Comparison of ENCODE assay signal across 7 mouse cellular contexts in the genomic region with DNA sequence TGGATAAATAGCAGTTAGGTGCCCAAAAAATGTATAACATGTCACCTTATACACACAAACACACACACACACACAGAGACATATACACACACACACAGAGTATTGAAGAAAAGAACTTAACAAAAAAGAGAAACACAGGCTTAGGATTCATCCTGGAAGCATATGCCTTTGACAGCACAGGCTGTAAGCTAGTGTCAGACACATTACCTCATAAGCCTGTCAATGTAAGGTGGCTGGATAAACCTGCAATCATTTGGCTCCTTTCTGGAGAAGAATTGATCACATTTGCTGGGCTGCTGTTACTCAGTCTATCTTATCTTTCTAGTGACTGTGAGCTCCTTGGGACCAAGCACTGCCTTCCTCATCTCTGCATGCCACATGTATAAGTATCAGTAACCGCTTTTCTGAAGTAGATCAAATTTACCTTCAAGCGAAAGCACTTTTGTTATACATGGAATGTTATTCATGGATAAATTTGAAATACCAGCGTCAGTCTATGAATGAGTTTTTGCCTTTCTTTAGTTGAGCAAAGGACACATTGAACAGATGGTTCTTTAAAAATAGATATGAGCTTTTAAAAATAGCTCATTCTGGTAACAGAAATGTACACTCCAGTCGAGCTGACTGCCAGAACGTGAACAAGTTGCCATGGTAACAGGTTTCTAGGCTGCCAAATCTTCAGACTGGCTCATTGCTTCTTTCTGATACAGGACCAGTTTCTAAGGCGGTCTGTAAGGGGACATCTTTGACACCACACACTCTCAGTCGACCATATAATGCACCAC. TPM values are rescaled to one million over a fixed set of nuclear protein-coding genes. Genes with fewer than 3 reads are reported as not detected.
DNase-seq lines count a peak whose midpoint lies in the region; ATAC-seq and TF ChIP-seq lines count a peak whose summit lies in the region.

No protein-coding gene starts in this region.

- H3K9me3 ChIP-seq in stomach, embryonic 16.5 days (replicated peaks; ENCODE audit: control insufficient read depth, low read length), result no peaks in the 10 kb centered on the region
- H3K9me3 ChIP-seq in stomach, postnatal 0 days (ENCODE audit: control insufficient read depth, low read length), result no peaks in the 10 kb centered on the region
- H3K9me3 ChIP-seq in neural tube, embryonic 15.5 days (replicated peaks), result no peaks in the 10 kb centered on the region
- no peaks in the 10 kb centered on the region for H3K9me3 ChIP-seq in kidney, embryonic 16.5 days (ENCODE audit: low read length)

- no peak for TF ChIP-seq CTCF in stomach, postnatal 0 days (IDR thresholded peaks at IDR 0.05; ENCODE audit: low read depth)

- 35% methylated on average over 7 of the region's 7 CpGs for WGBS in stomach, embryonic 16.5 days
- 40% methylated on average over 7 of the region's 7 CpGs for WGBS in stomach, postnatal 0 days
- 31% methylated on average over 7 of the region's 7 CpGs for WGBS in neural tube, embryonic 15.5 days
- WGBS in kidney, embryonic 16.5 days, result 55% methylated on average over 7 of the region's 7 CpGs

- H3K4me3 ChIP-seq in stomach, embryonic 16.5 days (replicated peaks; ENCODE audit: low read length), result no peak overlapping the region
- H3K4me3 ChIP-seq in stomach, postnatal 0 days (ENCODE audit: low read depth, low read length), result no peak overlapping the region
- H3K4me3 ChIP-seq in neural tube, embryonic 15.5 days (replicated peaks), result no peak overlapping the region
- no peak overlapping the region for H3K4me3 ChIP-seq in kidney, embryonic 16.5 days (ENCODE audit: low read length)

- no peak for DNase-seq in stomach, postnatal 0 days (ENCODE audit: low spot score)
- DNase-seq in embryo, embryonic 11 days, result peak; percentile 33
- peak; percentile 81 to 88 for DNase-seq in layer of hippocampus, adult 18-20 months (ENCODE audit: low spot score in 2 of 2)

- H3K36me3 ChIP-seq in stomach, embryonic 16.5 days (ENCODE audit: control insufficient read depth, insufficient read depth, low read length), result 0 out of 2 replicates have a peak, but pooled peaks cover 3% of the 10 kb centered on the region
- H3K36me3 ChIP-seq in stomach, postnatal 0 days (ENCODE audit: control insufficient read depth, insufficient read depth, low read length), result peaks cover 4% of the 10 kb centered on the region; the same call in 1 of the 2 replicates
- no peaks in the 10 kb centered on the region for H3K36me3 ChIP-seq in neural tube, embryonic 15.5 days
- H3K36me3 ChIP-seq in kidney, embryonic 16.5 days (ENCODE audit: insufficient read depth, low read length), result no peaks in the 10 kb centered on the region

- H3K4me1 ChIP-seq in stomach, embryonic 16.5 days (ENCODE audit: control insufficient read depth, insufficient read depth, low read length), result 0 out of 2 replicates have a peak, but pooled peaks cover 4% of the 10 kb centered on the region
- no peaks in the 10 kb centered on the region for H3K4me1 ChIP-seq in stomach, postnatal 0 days (replicated peaks; ENCODE audit: control insufficient read depth, insufficient read depth)
- peaks cover 11% of the 10 kb centered on the region for H3K4me1 ChIP-seq in neural tube, embryonic 15.5 days
- no peaks in the 10 kb centered on the region for H3K4me1 ChIP-seq in kidney, embryonic 16.5 days (ENCODE audit: insufficient read depth, low read length)

- no peak for TF ChIP-seq EP300 in stomach, postnatal 0 days (optimal IDR thresholded peaks at IDR 0.05)

- no peaks in the 10 kb centered on the region for H3K27me3 ChIP-seq in stomach, embryonic 16.5 days (ENCODE audit: control insufficient read depth, insufficient read depth, low read length)
- no peaks in the 10 kb centered on the region for H3K27me3 ChIP-seq in stomach, postnatal 0 days (ENCODE audit: control insufficient read depth, insufficient read depth, low read length)
- H3K27me3 ChIP-seq in neural tube, embryonic 15.5 days (replicated peaks), result no peaks in the 10 kb centered on the region
- H3K27me3 ChIP-seq in kidney, embryonic 16.5 days (ENCODE audit: insufficient read depth, low read length), result no peaks in the 10 kb centered on the region

- no peak overlapping the region for H3K4me2 ChIP-seq in stomach, embryonic 16.5 days (ENCODE audit: low read depth, low read length)
- H3K4me2 ChIP-seq in stomach, postnatal 0 days (replicated peaks; ENCODE audit: low read depth), result no peak overlapping the region
- H3K4me2 ChIP-seq in neural tube, embryonic 15.5 days, result peak overlapping the region; percentile 36
- H3K4me2 ChIP-seq in kidney, embryonic 16.5 days (replicated peaks; ENCODE audit: low read depth, low read length), result no peak overlapping the region

- no peak for ATAC-seq in stomach, embryonic 16.5 days (ENCODE audit: insufficient read depth, low FRiP score)
- ATAC-seq in stomach, postnatal 0 days (ENCODE audit: low FRiP score, low TSS enrichment), result no peak
- ATAC-seq in neural tube, embryonic 15.5 days (ENCODE audit: low FRiP score), result peak; percentile 82
- no peak for ATAC-seq in kidney, embryonic 16.5 days (ENCODE audit: low FRiP score, low TSS enrichment)
- ATAC-seq in monocyte, adult 5-6 weeks (replicated peaks; ENCODE audit: insufficient number of reproducible peaks, low FRiP score, low TSS enrichment, poor library complexity, severe bottlenecking), result no peak

- H3K9ac ChIP-seq in stomach, embryonic 16.5 days (ENCODE audit: low read length), result no peak overlapping the region
- H3K9ac ChIP-seq in stomach, postnatal 0 days (ENCODE audit: low read length), result no peak overlapping the region
- no peak overlapping the region for H3K9ac ChIP-seq in neural tube, embryonic 15.5 days (replicated peaks)
- H3K9ac ChIP-seq in kidney, embryonic 16.5 days (replicated peaks; ENCODE audit: low read length), result no peak overlapping the region

- peak overlapping the region; percentile 0; the same call in 1 of the 2 replicates for H3K27ac ChIP-seq in stomach, embryonic 16.5 days (ENCODE audit: low read length)
- H3K27ac ChIP-seq in stomach, postnatal 0 days (replicated peaks), result no peak overlapping the region
- peak overlapping the region; percentile 79 for H3K27ac ChIP-seq in neural tube, embryonic 15.5 days (replicated peaks)
- H3K27ac ChIP-seq in kidney, embryonic 16.5 days (ENCODE audit: low read length), result no peak overlapping the region

RNA-seq across cellular contexts. Expression of a gene that starts 51.8 kb away (rescaled TPM):
- polyA plus RNA-seq in stomach, embryonic 16.5 days (2015; fragmentation: Nextera tagmentation; extraction: Ambion mirVana), result 22.5 and 23.3 TPM in 2 replicates
- 14.3 and 14.6 TPM in 2 replicates for polyA plus RNA-seq in stomach, postnatal 0 days (2015; fragmentation: Nextera tagmentation; extraction: Ambion mirVana)
- 1 to 10 TPM; 3.3 to 4.3 TPM for total RNA-seq in layer of hippocampus, adult 18-20 months (2021)
- 2.0 and 3.6 TPM in 2 replicates for polyA plus RNA-seq in neural tube, embryonic 15.5 days (2015; fragmentation: Nextera tagmentation; extraction: Ambion mirVana)
- polyA plus RNA-seq in kidney, embryonic 16.5 days (2015; fragmentation: Nextera tagmentation; extraction: Ambion mirVana), result 20.9 and 21.0 TPM in 2 replicates
- 4.6 to 10.5 TPM (median 7.5 TPM) in 3 replicates for total RNA-seq in monocyte, adult 5-6 weeks (2017)

Comparison
In these comparisons a context has a peak if more than half of its experiments do, and no peak if none do; other contexts are left out.
1. H3K27ac ChIP-seq: peak in stomach, embryonic 16.5 days (single experiment) and neural tube, embryonic 15.5 days (single experiment); none in stomach, postnatal 0 days (single experiment) and kidney, embryonic 16.5 days (single experiment).